Mouse (Mus musculus): ENCODE results near the gene Cdx2.

The Cdx2 gene

DNA sequence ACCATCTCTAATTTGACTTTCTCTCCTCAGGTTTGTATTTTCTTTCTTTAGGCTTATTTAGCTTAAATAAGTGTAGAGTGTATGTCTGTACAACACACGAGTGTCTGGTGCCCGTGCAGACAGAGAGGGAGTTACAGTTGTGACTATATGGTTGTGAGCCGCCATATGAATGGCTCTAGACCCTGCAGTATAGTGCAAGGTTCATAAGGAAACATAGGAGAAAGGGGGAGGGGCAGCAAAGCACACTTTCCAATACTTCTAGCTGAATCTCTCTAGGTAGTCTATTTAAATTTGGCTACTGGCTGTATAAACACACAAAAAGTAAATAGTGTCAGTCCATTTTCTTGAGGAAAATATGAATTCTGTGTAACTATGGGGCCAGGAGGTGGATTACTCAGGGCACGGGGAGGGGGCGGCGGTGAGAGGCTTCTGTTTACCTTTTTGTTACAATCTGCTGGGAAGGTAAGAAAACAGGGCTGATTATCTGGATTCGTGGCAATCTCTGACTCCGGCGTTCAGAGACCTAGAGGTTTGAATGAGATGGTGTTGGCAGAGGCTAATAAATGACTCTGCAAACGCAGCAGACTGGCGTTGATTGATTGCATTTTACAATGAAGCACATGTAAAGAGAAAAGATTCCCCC, 45.0 kb downstream of the Cdx2 start:
- no peak for DNase-seq (ENCODE audit: extremely low read depth, low read depth, low spot score)

DNA sequence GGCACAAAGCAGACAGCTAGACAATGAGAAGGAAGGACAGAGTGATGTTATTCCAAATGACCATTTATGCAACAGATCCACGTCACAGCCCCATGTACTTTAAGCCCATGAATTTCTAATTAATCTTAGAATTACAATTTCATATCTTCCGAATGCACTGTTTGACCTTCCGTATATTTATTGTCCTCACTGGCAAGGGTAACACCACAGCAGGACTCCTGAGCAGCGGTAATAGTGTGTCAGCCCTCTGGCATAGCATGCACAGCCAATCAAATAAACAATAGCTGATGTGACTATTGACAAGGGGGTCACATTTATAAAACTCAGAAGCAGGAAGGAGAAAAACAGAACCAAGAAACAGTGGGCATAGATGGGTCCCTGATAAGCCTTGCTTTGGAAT, 46.3 kb downstream of the Cdx2 start:
- no peak for DNase-seq (ENCODE audit: extremely low read depth, low read depth, low spot score)

DNA sequence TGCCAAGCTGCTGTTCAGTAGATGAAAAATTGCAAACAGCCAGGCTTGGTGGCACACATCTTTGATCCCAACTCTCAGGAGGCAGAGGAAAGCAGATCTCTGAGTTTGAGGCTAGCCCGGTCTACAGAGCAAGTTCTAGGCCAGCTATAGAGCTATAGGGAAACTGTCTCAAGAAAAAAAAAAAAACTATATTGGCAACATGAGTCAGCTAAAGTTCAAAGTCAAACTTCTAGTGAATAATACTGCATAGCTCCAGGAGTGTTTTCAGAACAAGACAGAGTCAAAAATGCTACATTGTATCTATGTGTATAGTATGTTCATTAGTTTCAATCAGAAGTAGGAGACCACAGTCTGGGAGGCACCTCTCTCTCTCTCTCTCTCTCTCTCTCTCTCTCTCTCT, 46.9 kb downstream of the Cdx2 start:
- DNase-seq (ENCODE audit: extremely low read depth, low read depth, low spot score): no peak

Measured in fat pad, adult 2 months (tissue).